Mouse (Mus musculus): ENCODE measurements around the gene Cnn2.

GRCm38 (mm10) chr10:80028521-80028846, 40.1 kb downstream of the Cnn2 start:
- no peak for TF ChIP-seq CTCF (conservative IDR thresholded peaks at IDR 0.05; ENCODE audit: low read length)
- no peak for TF ChIP-seq NANOG (IDR thresholded peaks at IDR 0.05; ENCODE audit: borderline replicate concordance, low read length)

Measured in E14TG2a.4 (cell line).